Mouse (Mus musculus) midbrain, embryonic 14.5 days (tissue): Measurements from ENCODE around the gene Cacnb1. TPM values are rescaled to one million over a fixed set of nuclear protein-coding genes. Genes with fewer than 3 reads are reported as not detected.

Experiments
- ATAC-seq: fragments of 200-750 bp; cut with Nextera tagmentation; 2 replicates; pipeline ENCODE4 v1.8.0; 2017; ENCODE audit warnings: moderate number of reproducible peaks, moderate library complexity; ENCODE audit not compliant: low FRiP score, low TSS enrichment
- DNase-seq: peaks from one replicate; pipeline ENCODE4 v3.0.0-alpha.2; 2015
- H3K27ac ChIP-seq: fragments of 300-500 bp; sonication (generic); replicated peaks from 2 replicates; pipeline ENCODE4 v1.5.1; 2014; ENCODE audit warnings: mild to moderate bottlenecking, low read depth, low read length, moderate library complexity
- H3K27me3 ChIP-seq: fragments of 300-500 bp; sonication (generic); 2 replicates; pipeline ENCODE4 v1.6.1; 2014; ENCODE audit warnings: low read length, control low read depth, mixed read lengths; ENCODE audit not compliant: control insufficient read depth, insufficient read depth
- H3K36me3 ChIP-seq: fragments of 300-500 bp; sonication (generic); 2 replicates; pipeline ENCODE4 v1.6.1; 2014; ENCODE audit warnings: low read length, control low read depth; ENCODE audit not compliant: control insufficient read depth, insufficient read depth
- H3K4me1 ChIP-seq: fragments of 300-500 bp; sonication (generic); 2 replicates; pipeline ENCODE4 v1.6.1; 2014; ENCODE audit warnings: mild to moderate bottlenecking, antibody characterized with exemption, low read length, control low read depth; ENCODE audit not compliant: control insufficient read depth, insufficient read depth
- H3K4me2 ChIP-seq: fragments of 300-500 bp; sonication (generic); 2 replicates; pipeline ENCODE4 v1.6.1; 2014; ENCODE audit warnings: mild to moderate bottlenecking, low read length, moderate library complexity
- H3K4me3 ChIP-seq: fragments of 300-500 bp; sonication (generic); replicated peaks from 2 replicates; pipeline ENCODE4 v1.5.1; 2014; ENCODE audit warnings: low read depth, low read length
- H3K9ac ChIP-seq: fragments of 300-500 bp; sonication (generic); replicated peaks from 2 replicates; pipeline ENCODE4 v1.6.1; 2014; ENCODE audit warnings: mild to moderate bottlenecking, low read length, moderate library complexity
- H3K9me3 ChIP-seq: fragments of 300-500 bp; sonication (generic); 2 replicates; pipeline ENCODE4 v1.6.1; 2016; ENCODE audit warnings: low read length, control low read depth, mixed read lengths; ENCODE audit not compliant: control insufficient read depth
- WGBS: fragments of 180-500 bp; shearing (Covaris S2); extraction: QIAGEN DNeasy Blood & Tissue Kit; methylation state at CpG from one replicate; pipeline ENCODE4 v1.1.7; 2014; 5-methylcytosine and 5-hydroxymethylcytosine counted together
- polyA plus RNA-seq: library from polyadenylated mRNA; unstranded; fragments of >200 nt; fragmentation: Nextera tagmentation; extraction: Ambion mirVana; gene quantifications from 2 replicates; pipeline ENCODE4 v1.2.1, GENCODE M21; 2014

Cacnb1 gene
- 40.6 and 61.2 TPM in 2 replicates for polyA plus RNA-seq

- H3K4me1 ChIP-seq: peaks cover 45% of the 10 kb centered on the region
- peak; percentile 91 for DNase-seq
Observed at GRCm38 (mm10) chr11:98022555-98023371, at the start of gene Cacnb1. Gene Cacnb1 (minus strand): TSS chr11:98023034.

GRCm38 (mm10) chr11:98067255-98067654 is 44.4 kb upstream of the Cacnb1 start:
- Histone ChIP-seq H3K27me3 (no peaks in the 10 kb centered on the region), H3K9me3 (no peaks in the 10 kb centered on the region), H3K4me1 (no peaks in the 10 kb centered on the region), H3K4me2 (no peak overlapping the region), H3K9ac (no peak overlapping the region), H3K36me3 (no peaks in the 10 kb centered on the region), H3K27ac (no peak overlapping the region), H3K4me3 (no peak overlapping the region)
- WGBS: 97% methylated on average over 21 of the region's 21 CpGs
- ATAC-seq: no peak
- no peak for DNase-seq

More at GRCm38 (mm10) chr11:98022555-98023371, at the start of gene Cacnb1:
- Histone ChIP-seq H3K27me3 (no peaks in the 10 kb centered on the region), H3K9ac (peak within 1 kb of the TSS; percentile 95), H3K4me2 (peak within 1 kb of the TSS; percentile 73), H3K36me3 (peaks cover 12% of the 10 kb centered on the region), H3K27ac (peak within 1 kb of the TSS; percentile 97), H3K4me3 (peak within 1 kb of the TSS; percentile 94), H3K9me3 (no peaks in the 10 kb centered on the region)
- peak; percentile 68 for ATAC-seq
- whole genome bisulfite sequencing: under 1% methylated on average over 52 of the region's 52 CpGs

GRCm38 (mm10) chr11:98066201-98066600 is 43.4 kb upstream of the Cacnb1 start:
- no peaks in the 10 kb centered on the region for H3K27me3 ChIP-seq
- no peaks in the 10 kb centered on the region for H3K9me3 ChIP-seq
- no peaks in the 10 kb centered on the region for H3K4me1 ChIP-seq
- no peaks in the 10 kb centered on the region for H3K36me3 ChIP-seq
- no peak overlapping the region for H3K9ac ChIP-seq
- no peak overlapping the region for H3K27ac ChIP-seq
- H3K4me2 ChIP-seq: no peak overlapping the region
- no peak for DNase-seq
- 94% methylated on average over 12 of the region's 12 CpGs for WGBS
- H3K4me3 ChIP-seq: no peak overlapping the region
- no peak for ATAC-seq

- H3K4me1 ChIP-seq: 0 out of 2 replicates have a peak, but pooled peaks cover 12% of the 10 kb centered on the region
- no peaks in the 10 kb centered on the region for H3K9me3 ChIP-seq
- H3K9ac ChIP-seq: no peak overlapping the region
- WGBS: 59% methylated on average over 6 of the region's 6 CpGs
- ATAC-seq (no peak), DNase-seq (no peak)
- no peaks in the 10 kb centered on the region for H3K27me3 ChIP-seq
- H3K36me3 ChIP-seq: no peaks in the 10 kb centered on the region
- no peak overlapping the region for H3K27ac ChIP-seq
- no peak overlapping the region for H3K4me2 ChIP-seq
- H3K4me3 ChIP-seq: no peak overlapping the region
Observed at GRCm38 (mm10) chr11:98061904-98062562, 39.2 kb upstream of the Cacnb1 start.

- H3K9me3 ChIP-seq: no peaks in the 10 kb centered on the region
- DNase-seq (no peak), ATAC-seq (no peak)
- no peak overlapping the region for H3K9ac ChIP-seq
- WGBS: 78% methylated on average over 3 of the region's 3 CpGs
- no peak overlapping the region for H3K4me3 ChIP-seq
- no peaks in the 10 kb centered on the region for H3K27me3 ChIP-seq
- H3K36me3 ChIP-seq: no peaks in the 10 kb centered on the region
- no peak overlapping the region for H3K27ac ChIP-seq
- H3K4me1 ChIP-seq: 0 out of 2 replicates have a peak, but pooled peaks cover 12% of the 10 kb centered on the region
- H3K4me2 ChIP-seq: no peak overlapping the region
Observed at GRCm38 (mm10) chr11:98061441-98061840, 38.6 kb upstream of the Cacnb1 start.

- H3K9ac ChIP-seq: no peak overlapping the region
- no peak overlapping the region for H3K27ac ChIP-seq
- no peak overlapping the region for H3K4me3 ChIP-seq
- H3K27me3 ChIP-seq: no peaks in the 10 kb centered on the region
- H3K9me3 ChIP-seq: no peaks in the 10 kb centered on the region
- DNase-seq (no peak), ATAC-seq (no peak)
- no peaks in the 10 kb centered on the region for H3K36me3 ChIP-seq
- 0 out of 2 replicates have a peak, but pooled peaks cover 12% of the 10 kb centered on the region for H3K4me1 ChIP-seq
- WGBS: 74% methylated on average over 5 of the region's 5 CpGs
- H3K4me2 ChIP-seq: no peak overlapping the region
Observed at GRCm38 (mm10) chr11:98060104-98060692, 37.4 kb upstream of the Cacnb1 start.

- WGBS: 44% methylated on average over 7 of the region's 7 CpGs
- Histone ChIP-seq H3K27ac (no peak overlapping the region), H3K9me3 (no peaks in the 10 kb centered on the region), H3K27me3 (no peaks in the 10 kb centered on the region), H3K4me2 (no peak overlapping the region), H3K36me3 (no peaks in the 10 kb centered on the region), H3K4me3 (no peak overlapping the region), H3K4me1 (0 out of 2 replicates have a peak, but pooled peaks cover 12% of the 10 kb centered on the region), H3K9ac (no peak overlapping the region)
- DNase-seq: no peak
- no peak for ATAC-seq
Observed at GRCm38 (mm10) chr11:98059662-98060061, 36.8 kb upstream of the Cacnb1 start.

- no peak overlapping the region for H3K27ac ChIP-seq
- H3K27me3 ChIP-seq: peaks cover 3% of the 10 kb centered on the region
- no peak for ATAC-seq
- no peaks in the 10 kb centered on the region for H3K36me3 ChIP-seq
- DNase-seq: no peak
- H3K4me3 ChIP-seq: no peak overlapping the region
- 0 out of 2 replicates have a peak, but pooled peaks cover 13% of the 10 kb centered on the region for H3K4me1 ChIP-seq
- H3K9me3 ChIP-seq: no peaks in the 10 kb centered on the region
- no peak overlapping the region for H3K9ac ChIP-seq
- 87% methylated on average over 5 of the region's 5 CpGs for WGBS
- no peak overlapping the region for H3K4me2 ChIP-seq
Observed at GRCm38 (mm10) chr11:98057998-98058397, 35.2 kb upstream of the Cacnb1 start.
